Mouse (Mus musculus) forebrain, postnatal 0 days (tissue): ENCODE results near the gene Gbe1. TPM values are rescaled to one million over a fixed set of nuclear protein-coding genes. Genes with fewer than 3 reads are reported as not detected.

Source experiments
- ATAC-seq: fragments of 200-750 bp; cut with Nextera tagmentation; 2 replicates; pipeline ENCODE4 v1.8.0; 2017; ENCODE audit warnings: mild to moderate bottlenecking, moderate library complexity
- DNase-seq: peaks from one replicate; pipeline ENCODE4 v3.0.0-alpha.2; 2015
- H3K27ac ChIP-seq: fragments of 300-500 bp; sonication (generic); 2 replicates; pipeline ENCODE4 v1.5.1; 2014; ENCODE audit warnings: low read depth, mild to moderate bottlenecking, antibody characterized with exemption, low read length, moderate library complexity, mixed read lengths
- H3K27me3 ChIP-seq: fragments of 300-500 bp; sonication (generic); 2 replicates; pipeline ENCODE4 v1.6.1; 2014; ENCODE audit warnings: mild to moderate bottlenecking, low read length, mixed read lengths; ENCODE audit not compliant: insufficient read depth
- H3K36me3 ChIP-seq: fragments of 300-500 bp; sonication (generic); 2 replicates; pipeline ENCODE4 v1.6.1; 2014; ENCODE audit warnings: mild to moderate bottlenecking, moderate library complexity; ENCODE audit not compliant: insufficient read depth
- H3K4me1 ChIP-seq: fragments of 300-500 bp; sonication (generic); 2 replicates; pipeline ENCODE4 v1.6.1; 2014; ENCODE audit warnings: antibody characterized with exemption; ENCODE audit not compliant: insufficient read depth
- H3K4me2 ChIP-seq: fragments of 300-500 bp; sonication (generic); 2 replicates; pipeline ENCODE4 v1.6.1; 2014; ENCODE audit warnings: low read depth, mild to moderate bottlenecking, moderate library complexity
- H3K4me3 ChIP-seq: fragments of 300-500 bp; sonication (generic); 2 replicates; pipeline ENCODE4 v1.5.1; 2014; ENCODE audit warnings: low read depth, low read length, mixed read lengths
- H3K9ac ChIP-seq: fragments of 300-500 bp; sonication (generic); 2 replicates; pipeline ENCODE4 v1.6.1; 2014; ENCODE audit warnings: mild to moderate bottlenecking
- H3K9me3 ChIP-seq: fragments of 300-500 bp; sonication (generic); 2 replicates; pipeline ENCODE4 v1.6.1; 2016; ENCODE audit warnings: low read length
- CTCF ChIP-seq: sonication (generic); IDR thresholded peaks from 2 replicates; pipeline ENCODE4 v1.5.1; 2016; ENCODE audit warnings: antibody characterized with exemption, control low read depth, low read depth
- WGBS: fragments of 180-500 bp; shearing (Covaris S2); extraction: QIAGEN DNeasy Blood & Tissue Kit; methylation state at CpG from one replicate; pipeline ENCODE4 v1.1.7; 2014; 5-methylcytosine and 5-hydroxymethylcytosine counted together
- polyA plus RNA-seq: library from polyadenylated mRNA; unstranded; fragments of >200 nt; fragmentation: Nextera tagmentation; extraction: Ambion mirVana; gene quantifications from 2 replicates; pipeline ENCODE4 v1.2.1, GENCODE M21; 2015
- total RNA-seq: library from RNA; depleted of rRNA; stranded (reverse); fragments of >200 nt; gene quantifications from 2 replicates; pipeline ENCODE4 v1.2.3, GENCODE M21; 2014

Gene Gbe1
- total and polyA plus RNA-seq, 2 experiments from 2014 or later = 19.2 to 22.3 TPM

DNA sequence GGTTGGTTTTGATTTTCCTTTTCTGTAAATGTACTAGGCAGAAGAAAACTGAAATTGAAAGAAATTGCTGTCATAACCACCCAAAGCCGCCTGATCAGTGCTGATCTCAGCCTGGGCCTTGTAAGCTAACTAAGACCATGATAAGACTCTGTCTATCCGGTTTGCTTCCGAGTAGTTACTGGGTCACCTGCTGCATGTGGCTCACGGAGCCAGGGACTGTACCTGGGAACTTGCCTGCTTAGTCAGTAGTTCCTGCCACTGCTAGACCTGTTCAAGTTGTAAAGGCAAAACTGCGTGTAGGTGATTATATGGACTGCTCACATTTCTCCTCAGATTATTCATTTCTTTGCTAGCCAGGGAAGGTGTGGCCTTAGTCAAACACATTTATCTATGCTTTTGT, 21.1 kb downstream of the Gbe1 start:
- no peak overlapping the region for H3K4me2 ChIP-seq
- H3K4me1 ChIP-seq = no peaks in the 10 kb centered on the region
- no peaks in the 10 kb centered on the region for H3K9me3 ChIP-seq
- no peak for TF ChIP-seq CTCF
- H3K4me3 ChIP-seq = no peak overlapping the region
- no peak for ATAC-seq
- H3K9ac ChIP-seq = no peak overlapping the region
- H3K27ac ChIP-seq = no peak overlapping the region
- no peaks in the 10 kb centered on the region for H3K36me3 ChIP-seq
- no peaks in the 10 kb centered on the region for H3K27me3 ChIP-seq
- WGBS = 92% methylated on average over 5 of the region's 5 CpGs
- no peak for DNase-seq

DNA sequence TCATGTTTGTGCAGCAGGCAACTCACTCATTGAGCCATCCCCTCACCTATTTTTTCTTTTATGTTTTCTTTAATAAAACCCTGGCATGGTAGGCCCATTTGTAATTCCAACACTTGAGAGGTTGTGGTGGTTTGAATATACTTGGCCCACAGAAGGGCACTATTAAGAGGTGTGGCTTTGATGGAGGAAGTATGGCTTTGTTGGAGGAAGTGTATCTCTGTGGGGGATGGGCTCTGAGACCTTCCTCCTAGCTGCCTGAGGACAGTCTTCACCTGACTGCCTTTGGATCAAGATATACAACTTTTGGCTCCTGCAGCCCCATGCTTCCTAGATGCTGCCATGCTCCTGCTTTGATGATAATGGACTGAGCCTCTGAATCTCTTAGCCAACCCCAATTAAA, 21.7 kb downstream of the Gbe1 start:
- ATAC-seq = no peak
- H3K9me3 ChIP-seq = no peaks in the 10 kb centered on the region
- no peak for TF ChIP-seq CTCF
- H3K9ac ChIP-seq = no peak overlapping the region
- H3K36me3 ChIP-seq = no peaks in the 10 kb centered on the region
- no peak for DNase-seq
- H3K27me3 ChIP-seq = no peaks in the 10 kb centered on the region
- no peak overlapping the region for H3K4me2 ChIP-seq
- no peaks in the 10 kb centered on the region for H3K4me1 ChIP-seq
- H3K4me3 ChIP-seq = no peak overlapping the region
- no peak overlapping the region for H3K27ac ChIP-seq

DNA sequence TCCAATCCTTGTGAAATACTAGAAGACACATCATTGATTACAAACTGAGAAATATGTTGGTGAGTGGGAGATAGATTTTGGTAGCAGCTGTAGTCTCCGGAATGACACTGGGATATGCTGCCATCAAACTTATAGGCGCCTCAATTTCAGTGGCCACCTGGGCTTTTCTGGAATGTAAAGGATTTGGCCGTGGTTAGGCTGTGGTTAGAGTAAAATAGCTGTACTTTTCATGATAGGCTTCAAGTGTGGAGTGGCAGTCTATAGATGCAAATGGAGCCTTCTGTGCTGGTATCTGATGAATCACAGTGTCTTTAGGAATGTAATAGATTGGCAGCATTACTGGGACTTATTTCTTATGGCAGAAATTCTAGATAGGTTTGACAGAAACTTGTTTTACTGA, 23.9 kb downstream of the Gbe1 start:
- Histone ChIP-seq H3K4me3 (no peak overlapping the region), H3K27ac (no peak overlapping the region), H3K27me3 (no peaks in the 10 kb centered on the region), H3K4me2 (no peak overlapping the region), H3K9me3 (no peaks in the 10 kb centered on the region), H3K36me3 (no peaks in the 10 kb centered on the region), H3K9ac (no peak overlapping the region), H3K4me1 (no peaks in the 10 kb centered on the region)
- ATAC-seq (no peak), DNase-seq (no peak)
- 86% methylated on average over 3 of the region's 3 CpGs for WGBS
- TF ChIP-seq CTCF = no peak

DNA sequence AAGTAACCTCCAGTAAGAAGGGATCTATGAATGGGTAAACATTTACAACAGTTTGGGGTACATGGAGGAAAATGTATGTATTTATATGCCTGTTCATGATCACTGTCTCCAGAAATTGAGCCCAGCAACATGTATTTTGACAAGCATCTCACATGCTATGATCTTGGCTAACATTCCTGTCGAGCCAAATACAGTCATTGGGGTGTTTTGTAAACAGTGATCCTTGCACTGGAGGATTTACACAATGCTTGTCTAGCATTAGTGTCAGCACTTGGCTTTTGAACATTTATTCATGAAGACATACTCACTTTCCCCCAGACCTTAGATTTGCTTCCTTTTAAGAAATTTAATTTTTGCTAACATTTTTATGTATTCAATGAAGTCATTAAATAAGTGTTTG, 30.7 kb downstream of the Gbe1 start:
- no peak overlapping the region for H3K4me2 ChIP-seq
- no peak overlapping the region for H3K4me3 ChIP-seq
- DNase-seq (no peak), ATAC-seq (no peak)
- TF ChIP-seq CTCF = no peak
- no peaks in the 10 kb centered on the region for H3K27me3 ChIP-seq
- no peaks in the 10 kb centered on the region for H3K36me3 ChIP-seq
- WGBS = 26% methylated on average over 1 of the region's 1 CpGs
- H3K27ac ChIP-seq = no peak overlapping the region
- H3K4me1 ChIP-seq = no peaks in the 10 kb centered on the region
- no peak overlapping the region for H3K9ac ChIP-seq
- H3K9me3 ChIP-seq = no peaks in the 10 kb centered on the region

DNA sequence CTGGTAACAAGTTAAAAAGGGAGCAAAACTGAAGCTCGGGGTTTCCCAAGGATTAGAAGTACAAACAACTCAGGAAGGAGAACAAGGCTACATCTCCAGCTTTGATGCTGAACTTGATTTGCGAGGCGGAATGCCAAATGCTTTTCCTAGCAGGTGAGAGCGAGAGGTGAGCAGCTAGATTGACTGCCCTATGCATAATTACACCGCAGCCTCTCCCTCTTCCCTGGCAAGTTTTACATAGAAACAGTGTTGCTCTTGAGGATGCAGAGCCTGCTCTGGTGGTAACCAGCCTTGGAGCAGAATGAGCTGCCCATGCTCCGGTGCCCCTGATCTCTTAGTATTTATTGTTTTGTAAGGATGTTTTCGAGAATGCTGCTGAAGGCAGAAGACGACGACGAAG, 31.9 kb downstream of the Gbe1 start:
- no peak overlapping the region for H3K9ac ChIP-seq
- TF ChIP-seq CTCF = no peak
- 45% methylated on average over 10 of the region's 10 CpGs for WGBS
- H3K27ac ChIP-seq = no peak overlapping the region
- H3K9me3 ChIP-seq = no peaks in the 10 kb centered on the region
- ATAC-seq (no peak), DNase-seq (no peak)
- no peaks in the 10 kb centered on the region for H3K27me3 ChIP-seq
- no peaks in the 10 kb centered on the region for H3K4me1 ChIP-seq
- no peak overlapping the region for H3K4me2 ChIP-seq
- H3K4me3 ChIP-seq = no peak overlapping the region
- no peaks in the 10 kb centered on the region for H3K36me3 ChIP-seq

DNA sequence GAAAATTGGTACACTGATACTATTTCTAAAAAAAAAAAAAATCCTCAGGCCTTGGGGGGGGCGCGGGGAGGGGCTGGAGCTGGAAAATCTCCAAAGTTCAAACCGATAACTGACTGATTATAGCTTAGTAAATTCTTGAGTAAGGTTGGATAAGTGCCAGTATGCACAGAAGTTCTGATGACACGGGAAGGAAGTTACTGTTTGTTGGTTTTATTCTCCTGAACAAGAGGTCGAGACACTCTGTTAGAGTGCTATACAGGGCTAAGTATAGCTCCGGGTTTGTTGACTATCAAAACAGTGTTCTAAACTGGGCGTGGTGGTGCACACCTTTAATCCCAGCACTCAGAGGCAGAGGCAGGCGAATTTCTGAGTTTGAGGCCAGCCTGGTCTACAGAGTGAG, 36.3 kb downstream of the Gbe1 start:
- Histone ChIP-seq H3K4me1 (no peaks in the 10 kb centered on the region), H3K9me3 (no peaks in the 10 kb centered on the region), H3K4me2 (no peak overlapping the region), H3K9ac (no peak overlapping the region), H3K36me3 (no peaks in the 10 kb centered on the region), H3K27me3 (no peaks in the 10 kb centered on the region), H3K27ac (no peak overlapping the region), H3K4me3 (no peak overlapping the region)
- ATAC-seq (no peak), DNase-seq (no peak)
- WGBS = 82% methylated on average over 8 of the region's 8 CpGs
- no peak for TF ChIP-seq CTCF

DNA sequence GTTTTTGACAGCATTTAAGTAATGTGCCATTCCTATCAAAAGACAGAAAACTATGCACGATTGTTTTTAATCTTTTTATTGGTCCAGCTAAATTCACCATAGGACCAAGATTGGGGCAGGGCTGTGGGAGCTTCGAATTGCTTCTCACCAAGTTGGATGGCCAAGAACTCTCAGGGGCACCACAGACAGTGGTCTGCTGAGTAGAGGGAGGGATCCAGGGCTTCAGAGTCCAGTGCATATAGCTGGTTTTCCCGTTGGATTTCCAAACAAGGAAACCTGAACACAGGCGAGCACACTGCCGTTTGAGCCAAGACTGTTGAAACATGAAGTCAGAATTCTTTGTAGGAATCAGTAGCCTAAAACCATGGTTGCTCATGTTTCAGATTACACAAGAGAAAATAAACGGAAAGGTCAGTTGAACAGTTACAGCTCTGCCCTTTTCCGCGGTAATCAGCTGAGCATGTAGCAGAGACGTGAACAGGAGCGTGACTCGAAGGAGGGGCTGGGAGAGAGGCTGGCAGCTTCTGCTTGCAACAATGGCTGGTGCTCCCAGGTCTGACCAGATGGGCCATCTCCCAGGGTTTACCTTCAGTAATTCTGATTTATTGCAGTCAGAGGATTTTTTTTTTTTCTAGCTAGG, 38.0 kb downstream of the Gbe1 start:
- Histone ChIP-seq H3K36me3 (no peaks in the 10 kb centered on the region), H3K4me3 (no peak overlapping the region), H3K4me1 (no peaks in the 10 kb centered on the region), H3K4me2 (no peak overlapping the region), H3K27ac (no peak overlapping the region), H3K9ac (no peak overlapping the region), H3K9me3 (no peaks in the 10 kb centered on the region), H3K27me3 (no peaks in the 10 kb centered on the region)
- ATAC-seq = no peak
- WGBS = 68% methylated on average over 11 of the region's 11 CpGs
- no peak for TF ChIP-seq CTCF
- no peak for DNase-seq
